Mouse (Mus musculus): Measurements from ENCODE around the gene Gm42420.

Gene Gm42420

DNA sequence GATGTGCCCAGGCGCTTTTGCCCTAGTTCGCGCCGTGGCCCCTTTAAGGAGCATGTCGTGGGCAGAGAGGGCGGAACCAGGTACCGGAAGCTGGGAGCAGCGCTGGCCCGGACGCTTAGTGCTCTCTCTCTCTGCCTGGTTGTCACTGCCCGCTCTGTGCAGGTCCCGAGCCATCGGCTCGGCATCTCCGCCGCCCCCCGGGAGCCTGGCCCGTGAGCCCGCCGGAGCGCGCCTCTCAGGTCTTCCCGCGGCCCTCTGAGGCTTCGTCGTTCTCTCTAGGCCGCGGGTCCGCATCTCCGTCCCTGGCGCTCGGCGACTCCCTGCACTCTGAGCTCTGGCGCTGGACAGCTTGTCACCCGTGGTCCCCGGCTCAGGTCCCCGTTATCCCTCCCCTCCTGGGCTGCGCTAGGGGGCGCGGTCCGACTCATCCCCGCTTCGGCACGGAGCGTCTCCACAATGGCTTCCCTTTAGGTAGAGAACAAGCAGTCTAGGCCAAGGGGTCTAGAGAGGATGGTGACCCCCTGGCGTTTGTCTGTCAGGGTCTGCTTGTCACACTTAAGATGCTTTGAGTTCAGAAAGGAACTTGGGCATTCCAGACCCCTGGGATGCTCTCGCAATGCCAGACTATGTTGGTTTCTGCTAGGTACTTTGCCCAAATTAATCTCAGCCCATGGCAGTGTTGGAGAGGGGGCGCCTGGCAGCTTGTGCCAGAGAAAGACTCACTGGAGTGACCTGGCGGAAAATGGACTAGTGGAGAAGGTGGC lies 11.6 kb upstream of the Gm42420 start, which contains the start of gene Adck2:
Gene Adck2, plus strand, starts transcription at position 83 of the 764 bp plus-strand sequence.
- peak; percentile 92 for DNase-seq (ENCODE audit: low spot score)

DNA sequence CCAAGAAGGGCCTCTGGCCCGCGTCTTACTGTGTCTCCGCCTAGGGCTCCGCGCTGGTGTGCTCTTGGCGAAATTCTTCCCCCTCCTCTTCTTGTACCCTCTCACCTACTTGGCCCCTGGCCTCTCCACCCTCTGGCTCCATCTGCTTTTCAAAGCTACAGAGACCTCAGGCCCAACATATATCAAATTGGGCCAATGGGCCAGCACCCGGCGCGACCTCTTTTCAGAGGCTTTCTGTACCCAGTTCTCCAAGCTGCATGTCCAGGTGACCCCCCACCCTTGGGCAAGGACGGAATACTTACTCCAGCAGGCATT lies 11.0 kb upstream of the Gm42420 start:
- DNase-seq (ENCODE audit: low spot score), result no peak

DNA sequence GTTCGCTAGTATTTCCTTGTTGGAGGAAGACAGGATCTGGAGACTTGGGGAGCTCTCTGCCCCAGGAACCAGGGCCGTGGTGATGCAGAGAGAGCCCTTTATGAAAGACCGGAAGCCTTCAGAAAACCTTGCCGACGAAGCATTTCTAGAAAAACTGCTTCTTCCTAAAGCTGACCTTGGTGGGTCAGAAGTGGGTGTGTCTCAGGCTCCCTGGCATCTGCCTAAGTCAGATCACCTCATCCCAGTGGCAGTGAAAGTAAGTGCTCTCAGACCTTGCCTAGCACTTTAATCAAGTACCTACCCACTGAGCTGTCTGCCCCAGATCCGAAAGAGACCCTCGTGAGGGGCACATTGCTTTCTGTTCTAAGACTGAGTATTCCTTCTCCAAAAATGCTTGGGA lies 10.6 kb upstream of the Gm42420 start:
- no peak for DNase-seq (ENCODE audit: low spot score)

DNA sequence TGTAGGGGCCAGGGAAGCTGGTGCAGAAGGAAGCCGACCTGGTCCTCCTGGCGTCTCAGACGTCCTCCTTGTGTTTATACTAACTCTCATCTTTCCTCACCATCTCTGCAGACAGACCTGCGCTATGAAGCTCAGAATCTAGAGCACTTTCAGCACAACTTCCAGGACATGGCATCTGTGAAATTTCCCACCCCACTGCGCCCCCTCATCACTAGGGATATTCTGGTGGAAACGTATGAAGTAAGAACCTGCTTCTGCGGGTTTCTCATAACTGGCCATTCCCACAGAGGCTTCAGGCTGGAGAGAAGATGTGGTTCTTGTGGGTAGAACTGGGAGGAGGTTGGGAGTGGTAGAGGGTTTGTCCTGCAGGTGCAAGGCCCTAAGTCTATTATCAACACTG lies 6.0 kb upstream of the Gm42420 start:
- DNase-seq (ENCODE audit: low spot score), result no peak

DNA sequence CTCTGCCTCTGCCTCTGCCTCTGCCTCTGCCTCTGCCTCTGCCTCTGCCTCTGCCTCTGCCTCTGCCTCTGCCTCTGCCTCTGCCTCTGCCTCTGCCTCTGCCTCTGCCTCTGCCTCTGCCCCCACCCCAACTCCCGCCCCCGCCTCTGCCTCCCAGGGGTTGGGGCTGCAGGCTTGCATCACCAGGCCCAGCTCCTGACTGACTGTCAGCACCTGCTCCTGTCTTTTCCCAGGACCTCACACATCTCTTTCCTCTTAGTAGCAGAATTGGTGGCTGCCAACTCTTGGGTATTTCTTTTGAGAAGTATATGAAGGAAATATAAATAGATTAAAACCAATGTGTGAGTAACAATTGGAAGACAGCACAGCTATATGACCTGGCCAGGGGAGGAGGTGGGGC lies 5.0 kb upstream of the Gm42420 start:
- DNase-seq (ENCODE audit: low spot score), result no peak

DNA sequence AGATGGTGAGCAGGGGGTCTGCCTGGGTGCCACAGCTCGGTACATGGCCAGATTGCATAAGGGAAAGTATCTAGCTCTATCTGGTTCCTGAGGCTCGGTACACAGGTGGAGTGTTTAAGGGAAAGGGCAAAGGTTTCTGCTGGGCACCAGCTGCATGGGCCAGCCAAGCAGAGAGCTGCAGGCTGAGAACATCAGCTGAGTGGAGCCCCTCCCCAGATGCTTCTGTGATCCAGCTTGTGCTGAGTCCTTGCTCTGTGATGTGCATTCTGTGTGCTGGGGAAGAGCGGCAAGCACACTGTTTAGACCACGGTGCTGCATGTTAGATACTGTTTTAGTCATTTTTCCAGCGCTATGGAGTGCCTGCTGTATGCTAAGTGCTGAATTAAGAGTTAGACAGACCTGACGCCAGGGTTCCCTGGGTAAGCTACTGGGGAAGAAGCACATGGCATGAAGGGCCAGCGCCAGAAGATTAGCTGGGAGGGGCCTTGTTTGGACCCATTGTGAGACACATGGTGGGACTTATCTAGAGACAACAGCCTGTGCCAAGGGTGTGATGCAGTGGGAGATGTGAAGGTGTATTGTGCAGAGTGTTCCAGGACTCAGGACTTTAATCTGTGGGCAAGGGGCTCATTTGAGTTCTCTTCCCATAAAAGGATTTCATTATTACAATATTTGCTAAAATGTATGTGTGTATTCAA lies 4.3 kb upstream of the Gm42420 start:
- no peak for DNase-seq (ENCODE audit: low spot score)

DNA sequence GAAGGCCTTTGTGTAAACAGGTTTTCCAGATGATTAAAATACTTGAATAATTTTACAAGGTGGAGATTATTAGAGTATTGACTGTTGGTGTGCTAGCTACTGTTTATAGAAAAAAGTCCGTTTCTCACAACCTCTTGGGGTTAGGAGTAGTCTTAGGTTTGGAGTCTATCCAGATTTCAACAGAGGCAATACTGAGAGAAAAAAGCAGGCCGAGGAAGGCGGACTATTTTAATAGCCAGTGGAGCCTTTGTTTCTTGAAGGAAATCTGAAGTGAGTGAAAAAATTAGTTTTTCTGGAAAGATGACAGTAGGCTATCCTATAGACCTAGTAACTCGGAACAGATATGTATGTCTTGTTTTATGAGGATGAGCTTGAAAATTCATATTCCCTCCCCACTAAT lies 5.9 kb downstream of the Gm42420 start:
- DNase-seq (ENCODE audit: low spot score), result no peak

DNA sequence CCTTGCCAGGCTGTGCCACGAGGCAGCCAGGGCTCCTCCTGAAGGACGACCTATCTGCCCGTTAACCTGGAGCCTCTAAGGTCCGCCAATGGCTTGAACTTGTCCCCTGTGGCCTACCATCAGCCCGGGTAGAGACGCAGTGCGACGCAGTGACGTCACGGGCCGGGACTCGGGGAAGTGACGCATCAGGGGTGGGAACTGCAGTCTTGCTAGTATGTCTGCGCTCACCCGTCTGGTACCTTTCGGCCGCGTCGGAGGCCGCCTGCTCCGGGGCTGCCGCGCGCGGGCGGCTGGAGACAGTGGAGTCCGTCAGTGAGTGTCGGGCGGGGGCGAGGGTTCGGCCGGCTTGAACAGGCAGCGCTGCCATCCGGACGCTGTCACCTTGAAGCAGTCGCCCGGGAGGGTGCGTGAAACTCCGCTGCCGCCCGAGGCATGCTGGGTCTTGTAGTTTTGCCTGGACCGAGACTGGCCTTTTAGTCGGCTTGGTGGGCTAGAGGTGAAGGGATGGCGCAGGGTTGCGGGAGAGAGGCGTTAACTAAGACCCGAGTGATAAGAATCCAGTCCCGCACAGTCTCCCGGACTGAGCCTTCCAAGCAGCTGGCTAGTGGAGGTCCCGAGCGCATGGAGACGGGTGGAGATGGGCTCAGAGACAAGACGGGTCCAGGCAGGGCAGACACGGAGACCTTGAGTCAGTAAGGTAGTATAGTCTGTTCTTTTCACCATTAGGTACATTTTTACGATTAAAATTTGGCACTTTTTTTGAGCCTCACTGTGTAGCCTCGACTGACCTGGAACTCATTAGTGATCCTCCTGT lies 7.1 kb downstream of the Gm42420 start, which contains the start of gene Ndufb2:
Gene Ndufb2, plus strand, starts transcription at position 174 of the 814 bp plus-strand sequence.
- peak; percentile 97 for DNase-seq (ENCODE audit: low spot score)

DNA sequence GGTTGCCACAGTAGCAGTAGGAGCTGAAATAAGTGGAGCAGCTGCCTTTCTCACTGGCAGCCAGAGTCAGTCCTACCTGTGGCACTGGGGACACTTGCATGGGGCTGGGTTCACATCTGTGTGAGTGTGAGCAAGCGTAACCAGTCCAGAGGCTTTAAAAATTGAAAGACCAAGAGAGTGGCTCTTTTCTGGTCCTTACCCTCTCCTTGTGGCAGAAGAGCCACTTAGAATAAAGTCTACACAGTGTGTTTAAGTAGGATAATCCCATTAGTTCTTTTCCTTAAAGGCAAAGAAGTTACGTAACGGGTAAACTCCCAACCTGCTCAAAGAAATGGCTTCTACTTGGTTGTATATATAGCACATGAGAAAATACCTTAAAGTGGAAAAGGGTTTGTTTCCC lies 15.3 kb downstream of the Gm42420 start:
- DNase-seq (ENCODE audit: low spot score), result no peak

DNA sequence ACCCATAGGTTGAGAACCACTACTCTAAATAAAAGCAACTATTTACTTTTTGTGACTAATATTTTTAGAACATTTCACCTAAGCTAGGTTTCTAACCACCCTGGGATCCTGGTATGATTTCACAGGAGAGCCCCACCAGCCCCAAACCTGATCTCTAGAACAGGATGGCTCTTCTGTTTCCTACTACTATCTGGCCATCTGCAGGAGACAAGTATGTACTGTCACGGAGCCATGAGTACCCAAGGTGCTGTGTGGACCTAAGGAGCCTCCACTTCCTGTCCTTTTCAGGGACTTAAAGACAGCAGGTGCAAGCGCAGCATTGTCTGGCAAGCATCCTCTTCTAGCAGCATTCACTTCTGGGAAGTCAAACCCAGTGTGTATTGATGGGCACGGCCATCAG lies 16.3 kb downstream of the Gm42420 start:
- DNase-seq (ENCODE audit: low spot score), result no peak

DNA sequence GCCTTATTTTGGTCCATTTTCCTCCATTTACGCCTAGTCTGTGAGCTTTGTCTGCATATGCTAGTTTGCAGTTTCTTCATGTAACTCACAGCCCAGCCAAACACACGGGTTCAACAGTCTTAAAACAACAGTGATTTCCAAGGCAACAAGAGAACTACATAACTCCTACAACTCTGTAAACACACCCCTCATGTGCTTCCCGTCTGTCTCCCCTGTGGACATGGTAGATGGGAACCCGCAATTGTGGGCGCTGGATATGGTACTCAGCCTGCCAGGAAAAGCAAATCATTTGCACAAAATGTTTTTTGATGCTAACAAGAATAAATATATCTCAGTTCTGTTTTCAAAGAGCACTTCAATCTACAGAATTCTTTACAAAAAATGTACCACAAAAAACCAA lies 19.0 kb downstream of the Gm42420 start:
- no peak for DNase-seq (ENCODE audit: low spot score)

DNA sequence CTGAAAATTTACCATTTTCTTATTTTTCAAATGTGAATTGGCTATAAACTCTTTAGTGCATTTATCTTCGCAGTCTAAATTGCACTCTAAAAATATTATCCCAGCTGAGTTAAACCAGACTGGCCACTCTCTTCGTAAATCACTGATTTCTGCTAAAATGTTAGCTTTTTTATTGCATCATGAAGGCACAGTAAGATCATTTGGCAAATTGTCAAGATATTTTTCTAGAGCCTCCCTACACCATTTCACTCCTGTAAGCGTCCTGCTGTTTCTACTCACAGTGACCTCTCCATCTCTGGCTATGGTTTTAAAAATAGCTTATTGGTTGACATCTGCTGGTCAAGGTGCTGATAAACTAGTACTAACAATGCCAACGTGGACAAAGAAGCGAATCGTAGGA lies 20.5 kb downstream of the Gm42420 start:
- no peak for DNase-seq (ENCODE audit: low spot score)

DNA sequence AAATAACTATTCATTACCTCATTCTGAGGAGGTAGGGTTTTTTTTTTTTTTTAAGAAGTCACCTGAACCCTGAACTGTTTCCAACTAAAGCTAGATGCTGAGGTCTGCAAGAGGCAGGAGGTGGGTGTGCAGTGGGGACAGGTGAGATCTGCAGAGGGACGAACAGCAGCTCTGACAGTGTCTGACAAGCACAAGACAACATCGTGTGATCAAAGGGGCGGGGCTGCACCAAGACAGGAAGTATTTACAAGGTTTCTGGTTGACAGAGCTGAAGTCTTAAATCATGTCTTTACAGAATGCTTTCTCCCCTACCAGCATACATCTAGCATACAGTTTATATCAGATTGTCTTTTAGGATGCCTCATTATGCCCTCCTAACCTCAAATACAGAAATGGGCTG lies 21.3 kb downstream of the Gm42420 start:
- no peak for DNase-seq (ENCODE audit: low spot score)

DNA sequence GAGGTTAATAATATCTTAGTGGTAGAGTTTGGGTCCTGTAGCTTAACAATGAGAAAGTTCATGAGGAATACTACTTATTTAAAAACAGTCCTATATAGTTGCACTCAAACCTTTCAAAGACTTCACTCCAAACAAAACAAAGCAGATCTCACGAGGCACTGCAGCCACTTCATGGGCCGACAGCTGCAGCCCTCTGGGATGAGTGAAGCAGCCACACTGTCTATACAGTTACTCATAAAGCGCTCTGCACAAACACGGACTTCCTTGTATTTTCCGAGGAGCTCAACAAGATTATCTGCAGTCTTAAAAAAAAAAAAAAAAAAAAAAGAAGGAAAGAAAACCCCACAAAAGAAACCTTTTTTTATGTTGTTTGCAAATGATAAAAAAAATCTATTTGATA lies 21.8 kb downstream of the Gm42420 start:
- DNase-seq (ENCODE audit: low spot score), result no peak

DNA sequence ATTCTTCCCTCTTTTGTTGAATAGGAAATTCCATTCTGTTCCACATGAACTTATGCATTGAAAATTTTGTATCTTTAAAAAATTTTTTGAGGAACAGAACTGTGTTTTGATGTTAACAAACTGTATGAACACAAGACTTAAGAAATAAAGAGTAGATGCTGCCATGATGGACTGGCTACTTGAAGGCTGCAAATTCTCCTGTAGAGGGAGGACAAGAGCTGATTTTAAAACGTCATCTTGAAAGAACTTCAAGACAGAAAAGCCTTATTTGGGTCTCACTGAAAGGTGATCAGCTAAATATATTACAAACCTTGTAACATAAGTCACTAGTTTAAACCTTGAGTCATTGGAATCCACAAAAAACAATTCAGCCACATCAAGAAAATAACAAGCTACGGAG lies 24.7 kb downstream of the Gm42420 start:
- no peak for DNase-seq (ENCODE audit: low spot score)

DNA sequence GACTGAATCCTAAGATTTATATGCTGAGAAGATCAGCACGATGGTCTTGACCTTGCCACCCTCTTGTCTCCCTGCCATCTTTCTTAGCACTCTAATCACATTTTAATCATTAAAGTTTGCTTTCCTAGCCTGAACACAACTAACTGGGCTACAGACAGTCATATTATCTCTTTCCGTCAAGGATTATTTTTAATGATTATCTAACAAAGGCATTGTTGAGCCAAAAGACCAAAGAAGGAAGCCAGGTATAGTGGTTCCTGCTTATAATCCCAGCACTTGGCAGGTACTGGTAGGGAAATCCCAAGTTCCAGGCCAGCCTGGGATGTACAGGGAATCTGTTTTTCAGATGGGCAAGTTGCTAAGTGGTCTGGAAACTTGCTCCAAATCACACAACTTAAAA lies 25.7 kb downstream of the Gm42420 start:
- DNase-seq (ENCODE audit: low spot score), result no peak

Measured in embryo, embryonic 10.5 days (tissue).